Mouse (Mus musculus): Measurements from ENCODE around the gene Osr1. TPM values are rescaled to one million over a fixed set of nuclear protein-coding genes. Genes with fewer than 3 reads are reported as not detected.

The Osr1 gene
- 0.36 TPM for polyA plus RNA-seq (2014; fragmentation: Illumina TruSeq; extraction: RNeasy Lipid Tissue Mini Kit (QIAGEN cat#74804); ENCODE audit: low read depth, low replicate concordance)

DNA sequence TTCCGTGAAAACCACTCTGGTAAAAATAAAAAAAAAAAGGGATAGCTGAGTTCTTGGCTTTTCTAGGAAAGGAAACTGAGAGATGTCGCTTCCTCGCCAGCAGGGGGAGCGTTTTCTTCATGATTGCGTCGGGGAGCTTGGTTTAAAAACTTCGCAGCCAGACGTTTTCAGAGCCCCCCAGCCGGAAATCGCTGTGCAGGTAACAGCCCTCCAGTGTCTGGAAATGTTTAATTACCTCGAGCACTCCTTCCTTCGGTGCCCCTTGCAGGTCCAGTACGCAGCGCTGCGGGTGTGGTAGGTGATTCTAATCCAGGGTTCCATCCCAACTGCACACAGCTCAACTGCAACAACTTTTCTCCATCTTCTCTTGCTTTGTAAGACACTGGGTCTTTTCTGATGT, at the start of gene Osr1:
TSS of gene Osr1 (plus strand) at position 146 of the 400 bp plus-strand sequence.

Measured in kidney, adult 10 weeks (tissue).